Mouse (Mus musculus) left cerebral cortex, adult 9 months (tissue): ENCODE results near the gene Reep1.

Experiments used
- DNase-seq, 2 experiments: peaks; one replicate each; pipeline ENCODE4 v3.0.0; 2022; ENCODE audit warnings: low spot score in 2 of 2

Reep1 gene

GRCm38 (mm10) chr6:71780431-71780830, 73.1 kb downstream of the Reep1 start:
- DNase-seq, result no peak

- DNase-seq, result no peak
Measured at GRCm38 (mm10) chr6:71783165-71783564, 75.8 kb downstream of the Reep1 start.

- no peak for DNase-seq
Measured at GRCm38 (mm10) chr6:71788348-71788747, 81.0 kb downstream of the Reep1 start.

- DNase-seq, result no peak
Measured at GRCm38 (mm10) chr6:71791771-71792170, 84.4 kb downstream of the Reep1 start.

GRCm38 (mm10) chr6:71799391-71799790, 92.0 kb downstream of the Reep1 start:
- DNase-seq, result no peak

GRCm38 (mm10) chr6:71801011-71801713, 93.8 kb downstream of the Reep1 start:
- no peak for DNase-seq

GRCm38 (mm10) chr6:71801714-71802094, 94.3 kb downstream of the Reep1 start:
- peak; percentile 59 to 73 for DNase-seq

GRCm38 (mm10) chr6:71803609-71804008, 96.2 kb downstream of the Reep1 start:
- no peak for DNase-seq

GRCm38 (mm10) chr6:71804061-71804829, 96.9 kb downstream of the Reep1 start:
- DNase-seq, result peak; percentile 40 to 72

GRCm38 (mm10) chr6:71806713-71807112, 99.4 kb downstream of the Reep1 start:
- DNase-seq, result no peak

GRCm38 (mm10) chr6:71809890-71810289, 102.5 kb downstream of the Reep1 start:
- no peak for DNase-seq

- DNase-seq, result no peak
Measured at GRCm38 (mm10) chr6:71812820-71813219, 105.5 kb downstream of the Reep1 start.

GRCm38 (mm10) chr6:71819764-71820292, 112.5 kb downstream of the Reep1 start:
- DNase-seq, result no peak

- no peak for DNase-seq
Measured at GRCm38 (mm10) chr6:71823085-71823484, 115.7 kb downstream of the Reep1 start.

- peak; percentile 71 to 89 for DNase-seq
Measured at GRCm38 (mm10) chr6:71823488-71823887, 116.1 kb downstream of the Reep1 start.

- DNase-seq, result no peak
Measured at GRCm38 (mm10) chr6:71823961-71824360, 116.6 kb downstream of the Reep1 start.

GRCm38 (mm10) chr6:71826869-71827268, 119.5 kb downstream of the Reep1 start, which contains the start of gene Mrpl35:
Gene Mrpl35 (minus strand): TSS chr6:71826969.
- no peak for DNase-seq

- DNase-seq, result no peak
Measured at GRCm38 (mm10) chr6:71829768-71830167, 122.4 kb downstream of the Reep1 start.

GRCm38 (mm10) chr6:71830690-71831580, 123.6 kb downstream of the Reep1 start, which contains the start of gene Immt:
Gene Immt (plus strand): TSS chr6:71831331.
- DNase-seq, result peak; percentile 94 to 97

- peak; percentile 95 to 99 for DNase-seq
Measured at GRCm38 (mm10) chr6:71831581-71831960, 124.2 kb downstream of the Reep1 start.

GRCm38 (mm10) chr6:71836811-71837210, 129.4 kb downstream of the Reep1 start:
- DNase-seq, result no peak

GRCm38 (mm10) chr6:71839815-71840214, 132.5 kb downstream of the Reep1 start:
- DNase-seq, result no peak
